Mouse (Mus musculus) neutrophil, adult 65 days (primary cell): ENCODE data around the gene E130308A19Rik. TPM values are rescaled to one million over a fixed set of nuclear protein-coding genes. Genes with fewer than 3 reads are reported as not detected.

ENCODE experiments used
- total RNA-seq: library from RNA; stranded (reverse); gene quantifications from 2 replicates; pipeline ENCODE4 v1.2.4, GENCODE M21; 2023

E130308A19Rik gene
- 2.8 and 4.2 TPM in 2 replicates for total RNA-seq

GRCm38 (mm10) chr4:59625998-59626910, at the start of gene E130308A19Rik:
Gene E130308A19Rik, plus strand, starts transcription at chr4:59626211.

GRCm38 (mm10) chr4:59581314-59582185, 44.5 kb upstream of the E130308A19Rik start, which contains the start of gene Hsdl2:
Gene Hsdl2, plus strand, starts transcription at chr4:59581563.

GRCm38 (mm10) chr4:59801489-59801888, 175.5 kb downstream of the E130308A19Rik start, which contains the start of gene Inip:
Gene Inip, minus strand, starts transcription at chr4:59801589.

GRCm38 (mm10) chr4:59805181-59805967, 179.4 kb downstream of the E130308A19Rik start, which contains the start of gene Snx30:
Gene Snx30, plus strand, starts transcription at chr4:59805840.

Other genes with a start within 250 kb of the E130308A19Rik start
- 44.8 and 62.6 TPM in 2 replicates for gene Susd1, start 187.6 kb upstream of the E130308A19Rik start, total RNA-seq
- 321 and 394 TPM in 2 replicates for gene Ptbp3, start 76.8 kb upstream of the E130308A19Rik start, total RNA-seq
- gene Hsdl2, start 44.6 kb upstream of the E130308A19Rik start, total RNA-seq = 10.9 and 13.6 TPM in 2 replicates
- 27.8 and 31.9 TPM in 2 replicates for gene Inip, start 175.4 kb downstream of the E130308A19Rik start, total RNA-seq
- 12.7 and 21.9 TPM in 2 replicates for gene Snx30, start 179.6 kb downstream of the E130308A19Rik start, total RNA-seq